Mouse (Mus musculus): Measurements from ENCODE around the gene Ubash3b.

Gene Ubash3b

GRCm38 (mm10) chr9:41098065-41098464, 63.4 kb downstream of the Ubash3b start:
- no peak for DNase-seq (ENCODE audit: extremely low read depth, low read depth)

GRCm38 (mm10) chr9:41091993-41092392, 69.5 kb downstream of the Ubash3b start:
- no peak for DNase-seq (ENCODE audit: extremely low read depth, low read depth)

- DNase-seq (ENCODE audit: extremely low read depth, low read depth) = no peak
These were observed 70.3 kb downstream of the Ubash3b start for GRCm38 (mm10) chr9:41091187-41091586.

GRCm38 (mm10) chr9:41087831-41088383, 73.6 kb downstream of the Ubash3b start:
- DNase-seq (ENCODE audit: extremely low read depth, low read depth) = peak; percentile 57

GRCm38 (mm10) chr9:41084191-41084901, 77.2 kb downstream of the Ubash3b start:
- DNase-seq (ENCODE audit: extremely low read depth, low read depth) = no peak

- DNase-seq (ENCODE audit: extremely low read depth, low read depth) = no peak
These were observed 78.0 kb downstream of the Ubash3b start for GRCm38 (mm10) chr9:41083386-41084055.

- DNase-seq (ENCODE audit: extremely low read depth, low read depth) = no peak
These were observed 78.6 kb downstream of the Ubash3b start for GRCm38 (mm10) chr9:41082891-41083290.

- no peak for DNase-seq (ENCODE audit: extremely low read depth, low read depth)
These were observed 80.6 kb downstream of the Ubash3b start for GRCm38 (mm10) chr9:41080877-41081276.

- DNase-seq (ENCODE audit: extremely low read depth, low read depth) = no peak
These were observed 81.9 kb downstream of the Ubash3b start for GRCm38 (mm10) chr9:41079428-41080155.

GRCm38 (mm10) chr9:41078198-41078597, 83.3 kb downstream of the Ubash3b start:
- no peak for DNase-seq (ENCODE audit: extremely low read depth, low read depth)

- DNase-seq (ENCODE audit: extremely low read depth, low read depth) = no peak
These were observed 85.3 kb downstream of the Ubash3b start for GRCm38 (mm10) chr9:41076150-41076549.

- no peak for DNase-seq (ENCODE audit: extremely low read depth, low read depth)
These were observed 86.0 kb downstream of the Ubash3b start for GRCm38 (mm10) chr9:41075528-41075927.

GRCm38 (mm10) chr9:41073196-41074009, 88.1 kb downstream of the Ubash3b start:
- peak; percentile 99 for DNase-seq (ENCODE audit: extremely low read depth, low read depth)

GRCm38 (mm10) chr9:41072786-41073185, 88.7 kb downstream of the Ubash3b start:
- peak; percentile 96 for DNase-seq (ENCODE audit: extremely low read depth, low read depth)

GRCm38 (mm10) chr9:41071906-41072511, 89.5 kb downstream of the Ubash3b start:
- DNase-seq (ENCODE audit: extremely low read depth, low read depth) = no peak

GRCm38 (mm10) chr9:41070761-41071181, 90.7 kb downstream of the Ubash3b start:
- peak; percentile 98 for DNase-seq (ENCODE audit: extremely low read depth, low read depth)

- no peak for DNase-seq (ENCODE audit: extremely low read depth, low read depth)
These were observed 92.0 kb downstream of the Ubash3b start for GRCm38 (mm10) chr9:41069509-41069908.

GRCm38 (mm10) chr9:41061446-41061845, 100.1 kb downstream of the Ubash3b start:
- DNase-seq (ENCODE audit: extremely low read depth, low read depth) = no peak

- no peak for DNase-seq (ENCODE audit: extremely low read depth, low read depth)
These were observed 100.9 kb downstream of the Ubash3b start for GRCm38 (mm10) chr9:41060617-41061016.

- no peak for DNase-seq (ENCODE audit: extremely low read depth, low read depth)
These were observed 102.5 kb downstream of the Ubash3b start for GRCm38 (mm10) chr9:41058765-41059535.
